Mouse (Mus musculus) macrophage (primary cell): ENCODE measurements around the gene Kif26b. TPM values are rescaled to one million over a fixed set of nuclear protein-coding genes. Genes with fewer than 3 reads are reported as not detected.

Experiments used
- H3K27ac ChIP-seq: fragments of 350-480 bp; formaldehyde crosslinking; 2 replicates; pipeline ENCODE4 v1.9.0; 2021
- H3K36me3 ChIP-seq: fragments of 350-480 bp; formaldehyde crosslinking; 2 replicates; pipeline ENCODE4 v1.9.0; 2021; ENCODE audit errors: inconsistent target
- H3K4me3 ChIP-seq: fragments of 350-480 bp; formaldehyde crosslinking; 2 replicates; pipeline ENCODE4 v1.9.0; 2021; ENCODE audit errors: inconsistent target
- H3K79me2 ChIP-seq: fragments of 350-480 bp; formaldehyde crosslinking; 2 replicates; pipeline ENCODE4 v1.9.0; 2021; ENCODE audit errors: inconsistent target
- WGBS: methylation state at CpG from one replicate; pipeline ENCODE4 v1.1.7; 2026; ENCODE audit warnings: inconsistent platforms; ENCODE audit not compliant: missing documents; 5-methylcytosine and 5-hydroxymethylcytosine counted together
- polyA plus RNA-seq: library from polyadenylated mRNA; stranded (reverse); fragments of 250-400 nt; gene quantifications from 3 replicates; pipeline ENCODE4 v1.2.4, GENCODE M21; 2018; ENCODE audit warnings: inconsistent platforms

Kif26b gene
- polyA plus RNA-seq, 1 experiment from 2014 or later, result not detected

- H3K79me2 ChIP-seq, result no peaks in the 10 kb centered on the region
- no peak overlapping the region for H3K27ac ChIP-seq
- no peaks in the 10 kb centered on the region for H3K36me3 ChIP-seq
- no peak overlapping the region for H3K4me3 ChIP-seq
- WGBS, result 68% methylated on average over 4 of the region's 4 CpGs
These were observed 236.0 kb downstream of the Kif26b start for GRCm38 (mm10) chr1:178764914-178765313.

GRCm38 (mm10) chr1:178765650-178766049 is 236.7 kb downstream of the Kif26b start:
- no peaks in the 10 kb centered on the region for H3K79me2 ChIP-seq
- H3K4me3 ChIP-seq, result no peak overlapping the region
- 22% methylated on average over 1 of the region's 2 CpGs for WGBS
- H3K27ac ChIP-seq, result no peak overlapping the region
- no peaks in the 10 kb centered on the region for H3K36me3 ChIP-seq

GRCm38 (mm10) chr1:178768976-178769375 is 240.1 kb downstream of the Kif26b start:
- no peak overlapping the region for H3K4me3 ChIP-seq
- no peaks in the 10 kb centered on the region for H3K79me2 ChIP-seq
- H3K36me3 ChIP-seq, result no peaks in the 10 kb centered on the region
- no peak overlapping the region for H3K27ac ChIP-seq
- 85% methylated on average over 4 of the region's 4 CpGs for WGBS

- no peak overlapping the region for H3K4me3 ChIP-seq
- no peak overlapping the region for H3K27ac ChIP-seq
- 87% methylated on average over 6 of the region's 6 CpGs for WGBS
- H3K36me3 ChIP-seq, result no peaks in the 10 kb centered on the region
- no peaks in the 10 kb centered on the region for H3K79me2 ChIP-seq
These were observed 241.1 kb downstream of the Kif26b start for GRCm38 (mm10) chr1:178769988-178770387.

- Histone ChIP-seq H3K36me3 (no peaks in the 10 kb centered on the region), H3K27ac (no peak overlapping the region), H3K4me3 (no peak overlapping the region), H3K79me2 (no peaks in the 10 kb centered on the region)
- WGBS, result 75% methylated on average over 5 of the region's 7 CpGs
These were observed 241.9 kb downstream of the Kif26b start for GRCm38 (mm10) chr1:178770626-178771362.

- Histone ChIP-seq H3K79me2 (no peaks in the 10 kb centered on the region), H3K4me3 (no peak overlapping the region), H3K36me3 (no peaks in the 10 kb centered on the region), H3K27ac (no peak overlapping the region)
- WGBS, result 88% methylated on average over 2 of the region's 2 CpGs
These were observed 250.8 kb downstream of the Kif26b start for GRCm38 (mm10) chr1:178779742-178780141.

- H3K4me3 ChIP-seq, result no peak overlapping the region
- WGBS, result 98% methylated on average over 6 of the region's 6 CpGs
- no peaks in the 10 kb centered on the region for H3K36me3 ChIP-seq
- H3K27ac ChIP-seq, result no peak overlapping the region
- no peaks in the 10 kb centered on the region for H3K79me2 ChIP-seq
These were observed 255.1 kb downstream of the Kif26b start for GRCm38 (mm10) chr1:178784043-178784442.

- H3K79me2 ChIP-seq, result no peaks in the 10 kb centered on the region
- H3K36me3 ChIP-seq, result no peaks in the 10 kb centered on the region
- 100% methylated on average over 1 of the region's 1 CpGs for WGBS
- no peak overlapping the region for H3K4me3 ChIP-seq
- no peak overlapping the region for H3K27ac ChIP-seq
These were observed 262.3 kb downstream of the Kif26b start for GRCm38 (mm10) chr1:178791266-178791665.

- no peak overlapping the region for H3K27ac ChIP-seq
- WGBS, result 98% methylated on average over 4 of the region's 5 CpGs
- no peak overlapping the region for H3K4me3 ChIP-seq
- H3K36me3 ChIP-seq, result no peaks in the 10 kb centered on the region
- no peaks in the 10 kb centered on the region for H3K79me2 ChIP-seq
These were observed 263.8 kb downstream of the Kif26b start for GRCm38 (mm10) chr1:178792726-178793125.

- no peaks in the 10 kb centered on the region for H3K79me2 ChIP-seq
- WGBS, result 91% methylated on average over 7 of the region's 7 CpGs
- H3K27ac ChIP-seq, result no peak overlapping the region
- no peak overlapping the region for H3K4me3 ChIP-seq
- no peaks in the 10 kb centered on the region for H3K36me3 ChIP-seq
These were observed 265.9 kb downstream of the Kif26b start for GRCm38 (mm10) chr1:178794866-178795265.

- WGBS, result 100% methylated on average over 2 of the region's 2 CpGs
- Histone ChIP-seq H3K36me3 (no peaks in the 10 kb centered on the region), H3K79me2 (no peaks in the 10 kb centered on the region), H3K27ac (no peak overlapping the region), H3K4me3 (no peak overlapping the region)
These were observed 268.5 kb downstream of the Kif26b start for GRCm38 (mm10) chr1:178797388-178797787.

- no peak overlapping the region for H3K4me3 ChIP-seq
- WGBS, result 20% methylated on average over 5 of the region's 5 CpGs
- no peaks in the 10 kb centered on the region for H3K79me2 ChIP-seq
- no peaks in the 10 kb centered on the region for H3K36me3 ChIP-seq
- H3K27ac ChIP-seq, result no peak overlapping the region
These were observed 269.4 kb downstream of the Kif26b start for GRCm38 (mm10) chr1:178798333-178798732.

- Histone ChIP-seq H3K36me3 (no peaks in the 10 kb centered on the region), H3K27ac (no peak overlapping the region), H3K79me2 (no peaks in the 10 kb centered on the region), H3K4me3 (no peak overlapping the region)
- 79% methylated on average over 8 of the region's 8 CpGs for WGBS
These were observed 270.0 kb downstream of the Kif26b start for GRCm38 (mm10) chr1:178798886-178799285.

- Histone ChIP-seq H3K4me3 (no peak overlapping the region), H3K27ac (no peak overlapping the region), H3K79me2 (no peaks in the 10 kb centered on the region), H3K36me3 (no peaks in the 10 kb centered on the region)
- 88% methylated on average over 11 of the region's 11 CpGs for WGBS
These were observed 271.1 kb downstream of the Kif26b start for GRCm38 (mm10) chr1:178799836-178800552.

GRCm38 (mm10) chr1:178803155-178803554 is 274.2 kb downstream of the Kif26b start:
- H3K36me3 ChIP-seq, result no peaks in the 10 kb centered on the region
- H3K79me2 ChIP-seq, result no peaks in the 10 kb centered on the region
- no peak overlapping the region for H3K27ac ChIP-seq
- 13% methylated on average over 3 of the region's 3 CpGs for WGBS
- no peak overlapping the region for H3K4me3 ChIP-seq
